8 mouse cellular contexts compared by ENCODE assay signal in the genomic region with DNA sequence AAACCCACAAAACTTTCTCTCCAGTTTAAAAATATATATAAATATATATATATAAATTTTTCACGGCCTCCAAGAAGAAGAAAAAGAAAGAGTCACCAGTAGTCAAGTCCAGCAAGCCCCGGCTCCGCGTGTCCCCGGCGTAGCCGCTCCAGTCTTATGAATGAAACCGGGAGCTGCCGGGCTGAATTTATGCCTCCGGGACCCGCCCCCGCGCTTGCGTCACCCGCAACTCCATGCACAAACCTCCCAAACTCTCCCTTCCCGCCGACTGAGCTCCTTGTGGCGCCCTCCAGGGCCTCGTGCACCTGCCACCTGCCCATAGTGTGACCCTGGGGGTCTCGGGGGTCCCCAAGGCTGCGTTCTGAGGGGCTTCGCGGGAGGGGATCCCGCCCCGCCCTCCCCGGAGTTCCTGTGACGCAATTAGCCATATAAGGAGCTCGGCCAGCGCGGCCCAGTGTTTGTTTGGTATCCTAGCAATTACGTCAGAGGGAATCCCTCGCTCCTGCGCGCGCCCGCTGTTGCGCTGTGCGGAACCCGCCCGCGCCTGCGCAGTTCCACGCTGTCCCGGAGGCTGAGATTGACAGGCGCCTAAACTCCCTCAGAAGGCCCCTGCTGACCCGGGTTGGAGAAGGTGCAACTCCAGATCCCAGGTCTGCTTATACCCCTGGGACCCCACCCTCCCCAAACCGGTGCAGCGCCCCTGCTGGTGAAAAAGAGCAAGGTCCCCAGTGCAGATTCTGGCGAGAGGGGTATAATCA. TPM values are rescaled to one million over a fixed set of nuclear protein-coding genes. Genes with fewer than 3 reads are reported as not detected.
DNase-seq lines count a peak whose midpoint lies in the region; ATAC-seq lines count a peak whose summit lies in the region.

Gene Fosb (minus strand): TSS at position 168 of the 758 bp plus-strand sequence.

- no peaks in the 10 kb centered on the region for H3K36me3 ChIP-seq in hindbrain, embryonic 14.5 days (replicated peaks; ENCODE audit: control insufficient read depth, insufficient read depth)

- H3K27me3 ChIP-seq in hindbrain, embryonic 14.5 days (ENCODE audit: control insufficient read depth, insufficient read depth, low read length) = peaks cover 24% of the 10 kb centered on the region

- H3K4me2 ChIP-seq in hindbrain, embryonic 14.5 days (replicated peaks) = peak within 1 kb of the TSS; percentile 69

- H3K4me1 ChIP-seq in hindbrain, embryonic 14.5 days (replicated peaks; ENCODE audit: control insufficient read depth, insufficient read depth, low read length) = peaks cover 16% of the 10 kb centered on the region

- H3K4me3 ChIP-seq in hindbrain, embryonic 14.5 days (replicated peaks; ENCODE audit: low read length) = peak within 1 kb of the TSS; percentile 51

- DNase-seq in T-cell, adult 2 months (ENCODE audit: low spot score) = peak; percentile 95
- DNase-seq in cerebellum, postnatal 25 days = peak; percentile 97 to 98
- peak; percentile 89 to 95 for DNase-seq in frontal cortex, postnatal 25 days (ENCODE audit: low spot score in 2 of 2)
- DNase-seq in hindbrain, embryonic 14.5 days (ENCODE audit: low spot score) = peak; percentile 98
- DNase-seq in layer of hippocampus, postnatal 36 days = peak; percentile 93 to 94
- peak; percentile 97 for DNase-seq in lung, postnatal 25 days (ENCODE audit: low spot score)
- peak; percentile 95 for DNase-seq in retina, adult 2 months (ENCODE audit: low read depth, low spot score)
- DNase-seq in thymus, postnatal 25 days = peak; percentile 91

- no peaks in the 10 kb centered on the region for H3K9me3 ChIP-seq in hindbrain, embryonic 14.5 days (ENCODE audit: control insufficient read depth, low read length)

- ATAC-seq in hindbrain, embryonic 14.5 days (ENCODE audit: low FRiP score) = peak; percentile 88

- WGBS in hindbrain, embryonic 14.5 days = under 1% methylated on average over 49 of the region's 49 CpGs

- peak within 1 kb of the TSS; percentile 53 for H3K9ac ChIP-seq in hindbrain, embryonic 14.5 days

- no peak within 1 kb of the TSS for H3K27ac ChIP-seq in hindbrain, embryonic 14.5 days

RNA-seq across cellular contexts. Expression of gene Fosb, which starts in this region (rescaled TPM):
- polyA plus RNA-seq in hindbrain, embryonic 14.5 days (2014; fragmentation: Nextera tagmentation; extraction: Ambion mirVana) = 0.12 TPM in 1 of 2 replicates, not detected in the other
- total RNA-seq in layer of hippocampus, postnatal 36 days (2021) = 10 to 100 TPM; 12.6 to 18.8 TPM

Comparison
In these comparisons a context has a peak if more than half of its experiments do, and no peak if none do; other contexts are left out.
1. Peak in DNase-seq, ATAC-seq, H3K4me3 ChIP-seq, H3K9ac ChIP-seq and H3K4me2 ChIP-seq in hindbrain, embryonic 14.5 days; RNA of the gene not detected or under 1 TPM.